Mouse (Mus musculus) gastrocnemius, adult 2 months (tissue): ENCODE results near the gene Isx. TPM values are rescaled to one million over a fixed set of nuclear protein-coding genes. Genes with fewer than 3 reads are reported as not detected.

Experiments
- DNase-seq: peaks from one replicate; pipeline ENCODE4 v3.0.0; 2022
- H3K27ac ChIP-seq: fragments of 200-600 bp; 2 replicates; pipeline ENCODE4 v1.8.1; 2022; ENCODE audit warnings: mild to moderate bottlenecking
- H3K4me3 ChIP-seq: fragments of 200-600 bp; 2 replicates; pipeline ENCODE4 v1.8.1; 2022; ENCODE audit warnings: mild to moderate bottlenecking, moderate library complexity
- CTCF ChIP-seq: fragments of 200-600 bp; IDR thresholded peaks from 2 replicates; pipeline ENCODE4 v1.8.1; 2022; ENCODE audit warnings: antibody characterized with exemption, mild to moderate bottlenecking, moderate library complexity
- intact Hi-C: fragments of 180-260 bp; cut with DNase I; formaldehyde crosslinking; loops from one replicate; pipeline ENCODE4 v1.15.1; 2025
- total RNA-seq, 2 experiments: library from RNA; stranded (reverse); gene quantifications; 2 replicates each; pipeline ENCODE4 v1.2.3; 2021

The Isx gene
- total RNA-seq, 2 experiments from 2014 or later: not detected

DNA sequence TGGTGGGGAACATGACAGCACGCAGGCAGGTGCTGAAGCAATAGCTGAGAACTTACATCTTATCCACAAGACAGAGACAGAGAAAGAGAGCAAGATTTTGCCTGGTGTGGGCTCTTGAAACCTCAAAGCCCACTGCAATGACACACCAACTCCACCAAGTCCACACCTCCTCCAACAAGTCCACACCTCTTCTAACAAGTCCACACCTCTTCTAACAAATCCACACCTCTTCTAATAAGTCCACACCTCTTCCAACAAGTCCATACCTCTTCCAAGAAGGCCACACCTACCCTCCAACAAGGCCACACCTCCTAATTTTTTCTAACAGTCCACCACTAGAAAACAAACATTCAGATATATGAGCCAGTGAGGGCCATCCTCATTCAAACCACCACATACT, 37.7 kb downstream of the Isx start:
- Histone ChIP-seq H3K27ac (no peak overlapping the region), H3K4me3 (no peak overlapping the region)
- no peak for TF ChIP-seq CTCF
- no peak for DNase-seq
- intact Hi-C loops: no loop called here

DNA sequence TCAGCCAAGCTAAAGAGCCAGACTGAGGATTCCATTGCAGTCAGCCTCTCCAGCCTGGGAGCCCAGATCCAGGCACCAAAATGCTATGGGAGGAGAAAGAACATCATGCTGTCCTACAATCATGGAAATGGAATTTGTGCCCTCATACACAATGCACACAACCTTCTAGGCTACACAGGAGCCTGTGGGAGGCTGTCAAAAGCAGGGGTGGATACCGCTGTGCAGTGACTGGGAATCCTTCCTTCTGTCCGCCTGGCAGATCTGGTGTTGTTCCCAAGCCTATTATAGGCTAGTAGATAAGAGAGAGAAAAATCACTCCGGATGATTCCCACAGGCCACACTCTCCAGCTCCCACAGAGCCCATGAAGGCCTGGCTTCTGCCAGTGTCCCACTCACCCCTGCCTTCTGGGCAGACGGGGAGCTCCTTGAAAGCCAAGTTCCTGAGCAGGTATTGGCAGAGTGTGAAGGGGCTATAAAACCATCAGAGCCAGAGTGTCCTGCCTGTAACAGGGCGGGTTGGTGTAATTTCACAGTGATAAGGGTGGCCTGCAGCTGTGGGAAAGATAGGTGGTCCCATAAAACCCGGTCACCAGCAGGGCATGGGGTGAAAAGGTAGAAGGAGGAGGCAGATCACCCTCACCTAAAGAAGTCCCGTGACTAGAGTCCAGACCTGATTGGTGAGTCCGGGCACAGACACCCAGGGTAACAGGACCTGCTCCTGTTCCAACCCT, 47.9 kb downstream of the Isx start:
- DNase-seq: no peak
- Histone ChIP-seq H3K27ac (no peak overlapping the region), H3K4me3 (no peak overlapping the region)
- intact Hi-C loops: no loop called here
- TF ChIP-seq CTCF: no peak

DNA sequence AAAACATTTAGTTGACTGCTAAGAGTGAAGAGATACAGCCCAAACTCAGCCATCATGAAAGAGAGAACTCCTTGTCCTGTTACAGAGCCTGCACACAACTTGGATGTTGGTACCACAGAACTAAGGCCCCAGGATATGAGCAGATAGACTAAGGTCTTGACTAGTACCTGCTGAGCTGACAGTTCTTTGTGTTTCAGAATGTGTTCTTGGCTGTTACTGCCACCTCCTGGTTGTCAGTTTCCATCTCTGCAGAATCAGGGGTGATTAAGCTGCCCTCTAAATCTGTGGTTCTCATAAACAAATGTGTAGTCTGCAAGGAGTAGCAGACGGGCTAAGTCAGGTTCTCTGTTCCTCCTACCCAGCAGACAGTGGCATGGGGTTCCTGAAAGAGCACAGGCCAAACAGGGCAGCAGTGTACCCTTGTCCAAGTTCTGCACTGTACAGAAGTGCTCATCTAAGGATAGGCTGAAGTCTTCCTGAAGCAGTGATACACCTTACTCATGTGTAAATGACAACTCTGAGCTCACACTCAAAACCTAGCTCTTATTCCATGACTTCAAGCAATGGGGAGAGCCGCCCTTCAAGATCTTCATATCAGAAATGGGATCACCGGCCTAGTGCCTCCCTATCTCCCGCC, 49.0 kb downstream of the Isx start:
- H3K4me3 ChIP-seq: no peak overlapping the region

GRCm38 (mm10) chr8:74927940-74928339, 55.0 kb downstream of the Isx start:
- intact Hi-C loops: no loop called here
- TF ChIP-seq CTCF: no peak

More for the DNA sequence above, 49.0 kb downstream of the Isx start:
- DNase-seq: no peak
- intact Hi-C loops: no loop called here
- peak; percentile 26; the same call in 1 of the 2 replicates for TF ChIP-seq CTCF
- no peak overlapping the region for H3K27ac ChIP-seq

DNA sequence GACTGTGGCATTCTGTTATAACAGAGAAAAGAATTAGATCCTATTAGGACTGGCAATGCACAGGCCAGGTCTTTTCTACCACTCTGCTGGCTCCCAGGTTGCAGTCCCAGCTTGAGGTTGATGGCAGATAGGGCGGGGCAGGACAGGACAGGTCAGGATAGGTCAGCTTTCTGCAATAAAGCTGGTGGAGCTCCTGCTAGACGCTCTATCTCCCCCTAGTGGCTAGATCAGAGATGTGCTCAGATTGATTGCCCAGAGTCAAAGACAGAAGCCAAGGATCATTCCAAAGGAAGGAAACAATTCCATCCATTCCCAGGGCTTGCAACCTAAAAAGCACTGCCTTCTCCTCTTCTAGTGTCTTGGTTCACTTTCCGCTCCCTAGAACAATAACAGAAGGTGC, 57.8 kb downstream of the Isx start:
- Histone ChIP-seq H3K4me3 (no peak overlapping the region), H3K27ac (no peak overlapping the region)
- peak; percentile 77 for TF ChIP-seq CTCF
- peak; percentile 22 for DNase-seq
- intact Hi-C loops: no loop called here

More at GRCm38 (mm10) chr8:74927940-74928339, 55.0 kb downstream of the Isx start:
- DNase-seq: no peak
- Histone ChIP-seq H3K27ac (no peak overlapping the region), H3K4me3 (no peak overlapping the region)

DNA sequence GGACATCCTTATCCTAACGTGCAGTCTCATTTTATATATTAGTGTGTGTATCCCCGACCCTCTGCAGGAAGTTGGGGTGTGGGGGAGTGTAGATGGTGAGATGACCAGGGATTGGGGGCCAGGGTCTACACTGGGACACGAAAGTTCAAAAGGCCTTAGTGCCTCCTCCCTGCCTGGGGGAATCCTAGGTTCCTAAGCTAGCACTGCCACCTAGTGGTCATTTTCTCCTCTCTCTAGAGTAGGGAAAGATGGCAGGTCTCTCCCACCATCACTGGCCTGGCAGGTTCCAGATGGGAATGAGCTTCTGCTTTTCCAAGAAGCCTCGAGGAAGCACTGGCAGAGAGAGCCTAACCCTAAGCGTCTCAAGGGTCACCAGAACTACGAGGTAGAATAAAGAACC, 62.3 kb downstream of the Isx start:
- H3K4me3 ChIP-seq: no peak overlapping the region
- peak; percentile 22 for DNase-seq
- TF ChIP-seq CTCF: peak; percentile 75
- no peak overlapping the region for H3K27ac ChIP-seq
- intact Hi-C loops: loop anchor here (5.0 kb wide), 1 partner anchor 223 kb away; no protein-coding TSS in a partner anchor

DNA sequence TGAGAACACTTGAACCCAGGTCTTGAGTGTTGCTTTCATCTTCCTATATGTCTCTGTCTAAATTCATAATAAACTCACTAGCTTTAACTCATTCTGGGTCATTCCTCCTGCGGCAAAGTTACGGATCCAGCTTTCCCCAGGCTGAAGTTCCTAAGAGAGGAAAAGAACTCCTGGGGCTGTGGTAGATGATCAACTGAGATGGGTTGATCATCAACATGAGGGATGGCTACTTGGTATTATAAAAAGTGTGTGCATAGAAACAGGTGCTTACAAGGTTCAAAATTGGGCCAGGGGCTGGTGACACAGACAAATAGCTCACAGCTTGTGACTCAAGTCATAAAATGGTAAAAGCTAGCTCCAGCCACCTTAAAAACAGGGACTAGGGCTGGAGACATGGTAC, 63.7 kb downstream of the Isx start:
- H3K27ac ChIP-seq: no peak overlapping the region
- no peak for DNase-seq
- H3K4me3 ChIP-seq: no peak overlapping the region
- TF ChIP-seq CTCF: no peak
- intact Hi-C loops: loop anchor here (5.0 kb wide), 1 partner anchor 224 kb away; no protein-coding TSS in a partner anchor

- no peak for DNase-seq
- TF ChIP-seq CTCF: no peak
- Histone ChIP-seq H3K4me3 (no peak overlapping the region), H3K27ac (no peak overlapping the region)
- intact Hi-C loops: no loop called here
Measured at GRCm38 (mm10) chr8:74942056-74942455, 69.1 kb downstream of the Isx start.

Other genes with a start within 250 kb of the Isx start
- 1 to 10 TPM; 8.3 to 9.9 TPM for gene Hmgxb4, start 120.2 kb downstream of the Isx start, total RNA-seq
- gene Tom1, start 160.5 kb downstream of the Isx start, total RNA-seq: 10 to 100 TPM; 45.9 to 49.7 TPM
- gene Hmox1, start 220.4 kb downstream of the Isx start, total RNA-seq: 1 to 10 TPM; 5.8 to 7.4 TPM
- gene Mcm5, start 236.4 kb downstream of the Isx start, total RNA-seq: 1 to 10 TPM in 1 of 2 experiments, under 1 TPM in 1; 0.89 to 1.1 TPM